Mouse (Mus musculus): Measurements from ENCODE around the gene Rnf26.

Gene Rnf26

DNA sequence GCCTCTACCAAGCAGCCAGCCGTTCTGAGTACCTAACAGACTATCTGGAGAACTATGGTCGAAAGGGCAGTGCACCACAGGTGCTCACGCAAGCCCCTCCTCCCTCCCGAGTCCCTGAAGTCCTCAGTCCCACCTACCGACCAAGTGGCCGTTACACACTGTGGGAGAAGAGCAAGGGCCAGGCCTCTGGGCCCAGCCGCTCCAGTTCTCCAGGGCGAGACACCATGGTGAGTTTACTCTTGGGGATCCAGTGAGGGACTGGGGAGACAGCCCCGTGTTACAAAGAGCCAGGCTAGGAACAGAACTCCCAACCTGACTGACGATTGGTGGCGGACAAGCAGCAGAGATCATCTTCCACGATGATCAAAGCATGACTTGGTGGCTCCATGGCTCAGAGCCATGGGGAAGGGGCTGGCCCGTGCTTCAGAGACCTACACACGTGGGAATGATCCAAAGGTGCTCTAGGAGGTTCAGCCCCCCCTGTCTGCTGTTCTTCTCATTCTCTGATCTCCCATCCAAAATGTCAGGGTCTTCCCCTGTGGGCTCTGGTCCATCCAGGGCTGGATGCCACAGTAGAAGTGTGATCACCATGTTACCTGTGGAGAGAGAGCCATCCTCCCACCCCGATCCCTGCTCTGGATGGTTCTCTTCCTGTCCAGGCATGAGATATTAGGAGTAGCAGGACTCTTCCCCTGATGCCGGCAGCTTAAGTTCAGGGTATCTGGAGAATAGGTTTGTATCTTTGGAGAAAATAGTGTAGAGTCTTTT, 37.1 kb downstream of the Rnf26 start:
- DNase-seq (ENCODE audit: low spot score in 2 of 2), result no peak

- no peak for DNase-seq (ENCODE audit: low spot score in 2 of 2)
These were observed 37.9 kb downstream of the Rnf26 start for GRCm38 (mm10) chr9:44075276-44075995.

- no peak for DNase-seq (ENCODE audit: low spot score in 2 of 2)
These were observed 38.7 kb downstream of the Rnf26 start for GRCm38 (mm10) chr9:44074395-44075275.

DNA sequence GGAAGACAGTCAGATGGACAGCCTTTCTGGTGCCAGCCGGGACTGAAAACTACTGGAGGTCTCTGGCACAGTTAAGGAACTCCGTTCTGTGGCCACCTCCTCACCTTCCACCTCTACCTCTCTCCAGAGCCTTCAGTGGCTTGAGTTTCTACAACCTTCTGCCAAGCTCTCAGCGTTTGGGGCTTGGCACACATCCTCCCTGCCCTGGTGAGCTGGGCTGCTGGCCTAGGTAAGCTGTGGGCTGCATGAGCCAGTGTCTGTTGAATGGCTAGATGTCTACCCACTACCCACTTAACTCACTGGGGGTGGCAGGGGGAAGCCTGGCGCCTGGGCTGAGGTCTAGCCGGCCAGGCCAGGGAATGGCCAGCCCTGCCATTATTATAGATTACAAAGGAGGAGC, 40.2 kb downstream of the Rnf26 start:
- no peak for DNase-seq (ENCODE audit: low spot score in 2 of 2)

GRCm38 (mm10) chr9:44072599-44072915, 40.8 kb downstream of the Rnf26 start:
- DNase-seq (ENCODE audit: low spot score in 2 of 2), result no peak

GRCm38 (mm10) chr9:44071914-44072598, 41.3 kb downstream of the Rnf26 start:
- no peak for DNase-seq (ENCODE audit: low spot score in 2 of 2)

DNA sequence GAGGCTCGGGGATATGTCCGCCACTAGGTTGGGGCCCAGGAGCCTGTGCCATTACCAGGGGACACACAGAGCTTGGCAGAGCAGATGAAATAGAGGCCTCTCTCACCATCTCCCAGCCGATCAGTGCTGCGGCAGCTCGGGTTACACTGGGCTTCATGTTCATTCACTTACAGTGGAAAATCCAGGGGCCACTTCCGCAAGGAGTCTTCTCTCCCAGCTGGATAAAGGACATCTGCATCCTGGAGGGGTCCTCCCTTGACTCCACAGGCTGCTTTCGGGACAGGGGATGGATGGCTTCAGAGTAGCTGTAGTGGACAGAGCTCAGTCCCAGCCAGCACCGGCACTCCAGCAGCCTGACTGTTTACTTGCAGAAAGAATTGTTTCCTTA, 42.5 kb downstream of the Rnf26 start:
- DNase-seq (ENCODE audit: low spot score in 2 of 2), result no peak

DNA sequence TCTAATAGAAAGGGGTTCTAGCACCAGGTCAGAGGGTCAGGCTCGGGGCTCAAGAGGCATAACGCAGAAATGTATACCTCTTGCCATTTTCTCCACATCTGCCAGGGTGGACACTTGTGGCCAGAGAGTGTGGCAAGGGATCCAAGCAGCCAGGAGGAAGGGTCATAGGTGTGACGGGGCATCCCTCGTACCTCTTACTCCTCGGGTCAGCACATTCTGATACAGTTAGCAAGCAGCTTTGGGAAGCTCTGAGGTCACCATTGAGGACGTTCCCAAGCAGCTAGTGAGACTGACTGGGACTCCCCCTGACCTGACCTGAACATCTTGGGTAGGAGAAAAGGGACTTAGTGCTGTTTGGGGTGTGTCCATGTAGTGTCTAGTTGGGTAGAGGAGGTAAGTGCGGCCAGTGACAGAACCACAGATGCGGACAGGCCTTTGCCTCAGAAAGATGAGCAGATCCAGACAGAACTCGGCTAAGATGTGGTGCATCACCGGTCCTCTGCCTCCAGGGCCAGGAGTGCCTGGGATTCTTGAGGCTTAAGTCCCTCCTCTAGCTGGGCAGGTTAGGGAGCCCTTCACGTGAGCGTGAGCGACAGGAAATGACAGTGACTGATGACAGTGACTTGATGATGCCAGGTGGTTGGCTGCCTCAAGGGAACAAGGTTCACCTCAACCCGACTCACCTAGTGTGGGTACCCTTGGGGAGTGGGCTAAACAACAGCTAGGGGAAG, 43.0 kb downstream of the Rnf26 start:
- no peak for DNase-seq (ENCODE audit: low spot score in 2 of 2)

GRCm38 (mm10) chr9:44069252-44069651, 44.1 kb downstream of the Rnf26 start:
- no peak for DNase-seq (ENCODE audit: low spot score in 2 of 2)

DNA sequence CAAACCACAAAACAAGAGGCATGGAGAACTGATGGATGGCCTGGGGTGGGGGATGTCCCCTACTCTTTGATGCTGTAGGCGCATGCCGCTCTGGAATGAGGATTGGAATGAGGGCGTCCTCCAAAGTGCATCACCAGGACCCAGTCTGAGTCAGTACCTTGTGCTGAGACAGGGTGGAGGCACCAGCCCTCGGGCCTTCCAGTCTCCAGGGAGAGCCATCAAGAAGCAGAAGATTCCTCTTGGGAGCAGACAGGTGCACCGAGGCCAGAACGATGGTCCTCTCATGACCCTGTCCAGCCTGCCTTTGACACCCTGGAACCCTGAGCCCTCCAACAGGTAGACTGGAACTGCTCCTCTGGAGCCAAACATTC, 45.4 kb downstream of the Rnf26 start:
- DNase-seq (ENCODE audit: low spot score in 2 of 2), result no peak

- no peak for DNase-seq (ENCODE audit: low spot score in 2 of 2)
These were observed 45.9 kb downstream of the Rnf26 start for GRCm38 (mm10) chr9:44067241-44067959.

GRCm38 (mm10) chr9:44066785-44067225, 46.5 kb downstream of the Rnf26 start, which contains the start of gene Usp2:
Usp2 (plus strand) TSS chr9:44067021.
- DNase-seq (ENCODE audit: low spot score in 2 of 2), result peak; percentile 99

- no peak for DNase-seq (ENCODE audit: low spot score in 2 of 2)
These were observed 48.1 kb downstream of the Rnf26 start for GRCm38 (mm10) chr9:44065177-44065576.

DNA sequence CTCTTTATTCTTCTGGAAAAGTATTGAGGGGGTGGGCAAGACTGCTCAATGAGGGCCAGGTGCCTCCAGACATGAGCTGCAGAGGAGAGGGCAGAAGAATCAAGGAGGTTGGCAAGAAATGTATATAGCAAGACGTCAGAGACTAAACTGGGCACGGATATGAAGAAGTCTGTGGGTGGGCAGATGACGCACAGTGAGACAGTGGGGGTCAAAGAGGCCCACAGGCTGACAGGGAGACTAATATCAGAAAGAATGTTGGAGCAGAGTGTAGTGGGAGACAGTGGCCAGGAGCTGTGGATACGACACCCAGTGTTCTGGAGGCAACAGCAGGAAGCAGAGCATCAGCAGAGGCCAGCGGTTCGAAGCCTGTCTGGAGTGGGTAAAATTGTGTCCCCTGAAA, 54.7 kb downstream of the Rnf26 start:
- no peak for DNase-seq (ENCODE audit: low spot score in 2 of 2)

- no peak for DNase-seq (ENCODE audit: low spot score in 2 of 2)
These were observed 59.4 kb downstream of the Rnf26 start for GRCm38 (mm10) chr9:44053936-44054335.

- no peak for DNase-seq (ENCODE audit: low spot score in 2 of 2)
These were observed 60.5 kb downstream of the Rnf26 start for GRCm38 (mm10) chr9:44052855-44053254.

DNA sequence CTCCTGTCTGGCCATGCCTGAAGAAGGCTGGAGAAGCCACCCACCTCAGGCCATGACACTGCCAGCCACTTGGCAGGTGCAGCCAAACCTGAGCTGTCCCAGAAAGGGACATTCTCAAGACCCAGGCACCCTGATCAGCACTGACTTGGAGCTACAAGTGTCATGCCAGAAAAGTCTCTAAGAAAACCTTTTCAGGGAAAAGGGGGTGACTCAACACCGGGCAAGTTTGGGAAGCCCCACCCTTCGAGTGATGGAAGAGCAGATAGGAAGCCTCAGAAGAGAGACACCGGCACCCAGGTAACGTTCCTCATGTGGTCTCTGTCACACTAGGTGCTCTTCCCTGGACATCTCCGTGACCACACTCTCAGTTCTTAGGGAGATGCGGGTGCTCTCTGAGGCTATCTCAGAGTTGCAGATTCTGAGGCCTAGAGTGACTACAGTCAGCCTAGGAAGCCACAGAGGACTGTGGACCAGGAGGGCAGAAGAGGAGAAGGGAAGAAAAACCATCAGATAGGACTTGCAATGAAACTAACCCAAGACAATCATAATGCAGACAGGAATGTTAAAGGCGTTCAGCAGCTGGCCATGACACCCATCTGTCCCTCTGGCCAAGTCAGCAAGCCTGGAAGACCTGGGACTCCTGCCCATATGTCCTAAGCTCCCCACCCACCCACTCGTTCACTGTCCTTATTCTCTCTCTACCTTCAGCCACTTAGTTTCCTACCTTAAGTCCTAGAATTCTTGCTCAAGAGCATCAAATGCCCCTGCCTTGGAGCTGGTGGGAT, 63.7 kb downstream of the Rnf26 start:
- no peak for DNase-seq (ENCODE audit: low spot score in 2 of 2)

GRCm38 (mm10) chr9:44048541-44049380, 64.6 kb downstream of the Rnf26 start:
- DNase-seq (ENCODE audit: low spot score in 2 of 2), result peak in 1 of 2 experiments; percentile 33

Measured in frontal cortex, postnatal 14 days (tissue).